Mouse (Mus musculus): ENCODE measurements around the gene Barx1. TPM values are rescaled to one million over a fixed set of nuclear protein-coding genes. Genes with fewer than 3 reads are reported as not detected.

Barx1 gene
- 0.16 and 0.28 TPM in 2 replicates for polyA plus RNA-seq (2012; rRNA removed)

GRCm38 (mm10) chr13:48662431-48663143, at the start of gene Barx1:
Gene Barx1, plus strand, starts transcription at chr13:48662998.

GRCm38 (mm10) chr13:48625433-48626184, 37.2 kb upstream of the Barx1 start, which contains the start of gene Ptpdc1:
Gene Ptpdc1, minus strand, starts transcription at chr13:48625664.

Other genes starting within 250 kb of the Barx1 start
- gene Zfp169, start 149.5 kb upstream of the Barx1 start, polyA plus RNA-seq (2012; rRNA removed), result 7.2 and 7.5 TPM in 2 replicates
- not detected in 2 replicates for gene A830005F24Rik, start 149.4 kb upstream of the Barx1 start, polyA plus RNA-seq (2012; rRNA removed)
- gene Ptpdc1, start 37.3 kb upstream of the Barx1 start, polyA plus RNA-seq (2012; rRNA removed), result 2.1 and 2.4 TPM in 2 replicates
- gene Phf2, start 208.1 kb downstream of the Barx1 start, polyA plus RNA-seq (2012; rRNA removed), result 19.5 and 21.3 TPM in 2 replicates